Mouse (Mus musculus) right cerebral cortex, postnatal 36 days (tissue): ENCODE data around the gene Mterf1a.
"Not testable (repeated sequence)": the region's sequence is repeated elsewhere in the genome, so short reads cannot be mapped to it uniquely, and the experiment has no call there.

Source experiments
- DNase-seq, 2 experiments: peaks; one replicate each; pipeline ENCODE4 v3.0.0; 2022; ENCODE audit warnings: low spot score in 2 of 2, mixed read lengths in 1 of 2

Mterf1a gene

DNA sequence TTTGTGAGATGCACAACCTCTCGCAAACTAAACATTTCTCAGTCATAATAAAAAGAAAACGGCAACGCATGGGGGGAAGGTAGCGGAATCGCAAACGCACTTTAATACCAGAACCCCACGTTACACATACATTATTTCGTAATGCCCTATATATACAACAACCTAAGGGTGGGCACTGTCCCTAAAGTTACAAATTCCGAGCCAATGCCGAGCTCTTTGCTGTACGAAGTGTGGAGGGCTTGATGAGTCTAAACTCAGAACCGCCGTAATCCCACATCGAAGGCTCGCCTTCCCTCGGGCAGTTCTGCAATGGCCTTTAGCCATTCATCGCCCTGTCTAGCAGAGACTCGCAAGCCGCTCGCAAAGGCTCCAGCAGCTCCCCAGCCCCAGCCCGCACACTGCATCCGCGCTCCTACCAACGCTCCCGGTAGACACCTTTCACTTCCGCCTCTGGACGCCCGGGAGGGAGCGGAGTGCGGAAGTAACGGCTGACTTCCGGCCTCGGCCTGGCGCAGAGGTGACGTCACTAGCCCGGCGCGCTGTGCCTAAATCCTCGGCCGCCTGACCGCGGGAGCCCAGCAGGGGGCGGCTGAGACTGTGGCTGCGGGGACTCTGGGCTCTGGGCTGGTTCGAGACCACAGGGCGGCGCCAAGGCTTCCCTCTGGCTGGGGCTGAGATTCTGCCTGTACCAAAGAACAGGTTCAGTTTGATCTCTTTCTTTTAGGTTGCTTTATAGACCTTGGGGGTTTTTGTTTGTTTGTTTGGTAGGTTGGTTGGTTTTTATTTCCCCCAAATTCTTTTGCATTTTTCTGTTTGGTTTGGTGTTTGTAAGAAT is at the start of gene Mterf1a:
TSS of gene Mterf1a (minus strand) at position 475 of the 835 bp plus-strand sequence.
- DNase-seq, result peak; percentile 3 to 17

DNA sequence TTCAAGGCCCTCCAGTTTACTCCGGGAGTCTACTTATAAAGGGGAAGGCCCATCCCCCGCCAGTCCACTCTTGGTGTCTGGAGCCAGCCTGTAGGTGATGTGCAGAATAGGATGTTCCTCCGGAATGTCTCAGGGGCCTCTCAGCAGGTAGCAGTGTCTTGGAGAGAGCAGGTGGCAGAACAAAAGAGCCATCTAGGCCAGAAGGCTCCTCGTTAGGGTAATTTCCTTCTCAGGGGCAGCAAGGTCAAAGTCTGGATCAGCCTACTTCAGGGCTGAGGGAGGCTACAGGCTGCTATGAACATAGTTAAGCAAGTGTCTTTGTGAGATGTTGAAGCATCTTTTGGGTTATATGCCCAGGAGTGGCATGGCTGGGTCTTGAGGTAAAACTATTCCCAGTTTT is 49.4 kb upstream of the Mterf1a start:
- not testable (repeated sequence) for DNase-seq

DNA sequence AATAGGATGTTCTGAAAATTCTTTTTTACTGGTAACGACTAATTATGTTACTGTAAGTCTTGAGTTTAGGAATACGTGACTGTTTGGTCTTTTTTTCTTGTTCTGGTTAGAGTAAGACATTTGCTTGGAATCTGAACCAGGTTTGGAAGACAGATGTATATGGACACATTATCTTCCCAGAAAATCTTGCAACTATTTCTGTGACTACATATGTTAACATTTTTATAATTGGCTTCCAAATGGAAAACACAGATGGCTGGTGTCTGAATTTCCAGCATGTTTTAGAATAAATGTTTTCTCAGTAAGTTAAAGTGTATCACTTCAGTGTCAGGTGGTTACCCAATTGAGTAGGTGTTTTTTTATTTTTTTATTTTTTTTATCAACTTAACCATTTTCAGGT is 47.5 kb upstream of the Mterf1a start:
- DNase-seq, result no peak

DNA sequence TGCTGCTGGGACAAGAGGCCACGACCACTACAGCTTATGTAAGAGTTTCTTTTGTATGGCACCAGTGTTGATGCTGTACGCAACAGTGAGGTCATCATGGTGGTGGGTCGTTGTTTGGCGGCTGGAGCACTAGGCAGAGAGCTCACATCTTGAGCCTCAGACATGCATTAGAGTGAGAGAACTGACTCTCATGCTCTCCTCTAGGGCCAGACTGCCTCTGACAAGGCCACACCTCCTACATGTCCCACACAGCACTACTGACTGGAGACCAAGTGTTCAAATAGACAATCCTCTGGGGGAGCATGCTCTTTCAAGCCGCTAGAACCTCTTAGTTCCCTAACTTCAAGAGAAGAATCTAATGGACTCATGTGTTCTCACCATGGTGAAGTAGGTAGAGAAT is 45.6 kb upstream of the Mterf1a start:
- DNase-seq, result no peak

DNA sequence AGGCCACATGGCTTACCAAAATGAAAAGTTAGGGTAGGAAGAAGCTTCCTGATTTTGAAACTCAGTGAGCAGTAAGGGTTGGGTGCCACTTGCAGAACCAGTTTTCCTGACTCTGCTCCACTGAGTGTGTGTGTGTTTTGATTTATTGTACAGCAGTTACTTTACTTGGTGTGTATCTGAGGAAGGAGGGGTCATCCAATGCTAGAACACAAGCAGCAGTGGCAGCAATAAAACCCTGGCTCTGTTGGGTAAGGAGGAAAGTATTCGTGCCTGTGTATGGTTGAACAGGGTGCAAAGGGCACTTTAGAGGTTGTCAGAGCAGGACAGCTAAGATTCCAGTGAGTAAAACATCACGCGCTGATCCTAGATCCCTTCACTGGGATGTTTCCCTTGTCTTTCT is 45.2 kb upstream of the Mterf1a start:
- DNase-seq, result no peak

DNA sequence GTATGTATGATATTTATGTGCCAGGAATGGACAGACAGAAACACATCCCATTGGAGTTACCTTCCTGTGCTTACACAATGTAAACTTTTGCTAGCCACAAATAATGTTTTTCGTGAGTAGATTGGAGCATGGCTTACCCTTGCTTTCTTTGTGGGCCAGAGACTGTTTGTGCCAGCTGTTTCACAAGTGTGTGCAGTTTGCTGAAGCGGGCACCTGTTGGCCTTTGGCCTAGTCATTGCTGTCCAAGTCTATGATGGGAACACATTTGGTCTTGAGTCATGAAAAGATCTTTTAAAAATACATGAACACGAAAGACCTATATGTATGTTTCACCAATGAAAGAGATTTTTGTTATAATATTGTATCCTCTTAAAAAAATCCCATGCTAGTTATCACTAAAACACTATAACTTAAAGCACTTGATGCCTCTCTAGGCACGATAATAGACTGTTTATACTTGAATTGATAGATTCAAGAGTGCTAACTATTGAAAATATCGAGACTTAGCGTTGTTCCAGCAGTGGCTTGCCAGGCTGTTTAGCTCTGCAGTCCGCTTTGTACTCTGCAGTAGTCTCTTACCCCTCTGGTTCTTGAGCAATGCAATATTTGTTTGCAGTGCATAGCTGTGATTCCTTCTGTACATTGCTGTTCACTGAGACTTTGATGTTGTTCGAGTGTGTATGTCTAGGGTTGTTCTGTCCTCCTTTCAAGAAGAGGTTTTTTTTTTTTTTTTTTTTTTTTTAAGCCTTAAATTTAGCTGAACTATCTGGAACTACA is 42.2 kb upstream of the Mterf1a start:
- DNase-seq, result no peak

DNA sequence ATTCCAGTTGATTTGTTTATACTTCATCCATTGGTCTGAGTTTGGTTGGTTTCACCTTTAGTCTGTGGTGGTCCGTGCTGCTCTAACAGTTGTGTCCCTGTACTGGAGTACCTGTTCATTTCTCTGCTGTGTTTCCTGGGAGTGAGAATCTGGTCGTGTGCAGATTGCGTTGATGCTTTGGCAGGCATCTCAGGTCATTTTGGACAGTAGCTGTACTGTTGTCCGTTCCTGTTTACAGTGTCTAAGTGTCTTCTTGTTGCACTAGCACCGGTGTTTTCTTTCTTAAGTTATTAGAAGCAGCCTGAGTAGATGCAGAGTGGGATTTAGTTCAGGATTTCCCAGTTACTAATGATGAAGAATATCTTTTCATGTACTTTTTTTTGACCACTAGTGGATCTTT is 41.5 kb upstream of the Mterf1a start:
- no peak for DNase-seq

DNA sequence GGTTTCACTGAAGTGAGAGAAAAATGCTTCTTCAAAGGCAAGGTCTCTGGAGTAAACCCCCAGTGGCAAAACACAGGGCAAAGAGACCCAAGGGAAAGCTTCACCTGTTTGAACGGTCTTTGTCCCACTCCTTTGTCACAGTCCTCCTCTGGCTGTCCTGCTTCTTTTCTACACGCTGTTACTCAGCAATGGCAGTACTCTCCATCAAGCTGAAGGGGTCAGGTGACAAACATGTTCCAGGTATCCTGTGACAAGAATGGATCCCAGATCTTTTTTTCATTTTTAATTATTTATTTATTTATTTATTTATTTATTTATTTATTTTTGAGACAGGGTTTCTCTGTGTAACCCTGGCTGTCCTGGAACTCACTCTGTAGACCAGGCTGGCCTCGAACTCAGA is 39.8 kb upstream of the Mterf1a start:
- DNase-seq, result no peak

DNA sequence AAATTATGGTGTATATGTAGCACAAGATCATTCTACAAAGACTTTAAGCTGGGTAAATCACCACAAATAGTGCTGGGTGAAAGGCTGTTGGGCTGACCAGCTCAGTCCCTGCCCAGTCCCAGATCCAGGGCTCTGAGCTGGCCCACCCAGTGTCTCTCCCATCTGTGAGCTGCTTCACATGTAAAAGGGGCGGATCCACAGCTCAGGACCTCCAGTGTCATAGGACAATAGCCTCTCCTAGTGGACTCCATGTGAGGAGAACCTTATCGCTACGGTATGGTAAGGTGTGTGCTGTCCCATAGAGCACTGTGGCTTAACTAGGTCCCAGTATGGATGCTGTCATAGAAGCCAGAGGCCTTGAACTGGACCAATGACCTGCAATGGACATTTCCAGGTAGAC is 37.9 kb upstream of the Mterf1a start:
- DNase-seq, result no peak

DNA sequence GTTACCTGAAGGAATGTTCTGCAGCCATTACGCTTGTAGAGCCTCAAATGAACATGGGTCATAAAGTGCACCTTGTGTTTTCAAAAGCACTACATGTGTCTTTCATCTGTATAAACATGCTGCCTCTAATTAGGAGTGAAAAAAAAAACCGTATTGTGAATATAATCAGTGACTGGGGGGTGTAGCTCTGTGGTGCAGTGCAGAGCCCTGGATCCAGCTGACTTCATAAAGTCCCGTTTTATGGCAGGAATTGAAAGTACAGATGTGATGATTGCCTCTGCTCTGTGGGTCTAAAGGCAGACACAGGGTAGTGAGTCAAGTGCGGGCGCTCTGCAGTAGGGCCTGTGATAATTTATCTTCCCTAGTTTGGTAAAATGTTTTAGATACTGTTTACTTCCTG is 37.0 kb upstream of the Mterf1a start:
- DNase-seq, result no peak

DNA sequence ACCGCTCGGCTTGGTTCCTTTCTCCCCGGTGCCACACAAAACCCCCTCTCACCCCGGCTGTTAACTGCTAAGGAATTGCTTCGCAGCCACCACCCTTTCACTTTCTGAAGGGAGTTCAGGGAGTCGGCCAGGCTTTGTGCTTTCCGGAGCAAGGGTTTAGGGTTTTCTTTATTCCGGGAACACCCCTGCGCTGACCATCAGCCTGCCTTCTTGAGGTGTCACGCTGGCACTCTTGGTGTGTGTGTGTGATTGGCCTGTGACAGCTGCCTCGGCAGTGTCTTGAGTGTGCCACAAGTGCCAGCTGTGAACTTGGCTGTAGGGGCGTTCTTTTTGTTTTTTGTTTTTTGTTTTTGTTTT is 34.9 kb upstream of the Mterf1a start:
- no peak for DNase-seq

DNA sequence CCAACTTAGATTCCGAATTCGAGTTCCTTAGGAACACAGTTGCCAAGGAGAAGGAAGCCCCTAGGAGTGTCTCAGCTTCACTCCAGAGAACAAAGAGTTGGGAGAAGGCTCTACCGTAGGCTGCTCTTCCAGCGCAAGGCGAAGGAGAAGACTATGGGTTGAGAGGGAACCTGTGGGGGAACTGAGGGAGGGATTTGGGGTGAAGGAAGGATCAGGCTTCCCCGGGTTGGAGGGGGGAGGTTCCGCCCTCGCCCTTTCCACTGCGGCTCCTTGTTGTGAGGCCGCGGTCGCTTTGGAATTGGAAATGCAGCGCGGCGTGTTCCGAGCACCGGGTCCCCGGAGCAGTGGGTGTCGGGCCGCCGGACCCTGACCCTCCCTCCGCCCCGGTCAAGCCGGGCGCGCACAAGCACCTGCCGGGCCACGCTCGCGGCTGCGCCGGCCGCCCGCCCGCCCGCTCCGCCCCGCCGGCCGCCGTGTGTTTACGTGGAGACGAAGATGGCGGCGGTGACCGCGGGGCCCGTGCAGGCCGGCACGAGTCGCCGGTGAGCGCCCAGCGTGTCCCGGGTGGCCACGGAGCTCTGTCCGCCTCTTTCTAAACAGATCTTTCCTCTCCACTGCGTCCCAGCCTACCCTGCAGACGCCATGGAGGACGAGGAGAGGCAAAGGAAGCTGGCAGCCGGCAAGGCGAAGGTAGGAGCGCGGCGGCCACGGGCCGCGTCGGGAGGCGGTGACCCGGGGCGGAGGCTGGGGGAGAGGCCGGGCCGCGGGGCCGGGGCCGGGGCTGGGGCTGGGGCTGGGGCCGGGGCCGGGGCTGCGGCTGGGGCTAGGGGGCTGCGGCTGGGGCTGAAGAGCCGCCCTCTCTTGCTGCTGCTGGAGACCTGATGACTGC is 34.3 kb upstream of the Mterf1a start, which contains the start of gene Akap9:
TSS of gene Akap9 (plus strand) at position 254 of the 889 bp plus-strand sequence.
- peak; percentile 46 to 48 for DNase-seq

DNA sequence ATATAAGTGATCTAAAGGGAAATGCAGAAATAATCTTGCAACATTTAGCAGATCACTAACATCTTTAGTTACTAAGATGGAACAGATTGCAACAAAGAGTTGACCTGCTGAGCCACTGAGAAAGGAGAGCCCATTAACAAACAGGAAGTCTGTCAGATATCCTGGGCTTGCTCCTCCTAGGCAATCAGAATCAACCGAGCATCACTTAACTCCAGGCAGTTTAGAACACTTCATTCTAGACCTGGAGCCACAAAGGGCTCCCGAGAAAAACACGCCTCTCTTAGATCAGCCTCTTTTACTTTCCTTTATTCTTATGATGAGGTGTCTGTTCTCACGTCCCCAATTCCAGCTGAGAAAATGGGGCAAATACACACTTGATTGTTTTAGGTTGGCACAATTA is 32.9 kb upstream of the Mterf1a start:
- DNase-seq, result no peak

DNA sequence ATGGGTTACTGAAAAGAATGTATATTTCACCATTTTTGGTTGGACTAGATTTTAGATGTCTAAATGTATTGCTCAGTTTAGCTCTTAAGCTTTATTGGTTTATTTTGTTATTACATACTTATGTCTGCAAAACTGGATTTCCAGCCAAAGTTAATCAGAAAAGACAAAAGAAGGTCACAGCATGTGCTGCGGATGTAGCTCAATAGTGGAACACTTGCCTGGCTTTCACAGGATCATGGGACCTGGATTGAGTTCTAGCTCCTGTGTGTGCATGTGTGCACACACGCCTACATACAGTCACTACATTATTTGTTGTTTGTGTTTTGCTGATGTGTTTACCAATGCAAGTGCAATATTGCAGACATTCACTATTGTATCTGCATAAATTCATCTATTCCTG is 28.6 kb upstream of the Mterf1a start:
- no peak for DNase-seq

DNA sequence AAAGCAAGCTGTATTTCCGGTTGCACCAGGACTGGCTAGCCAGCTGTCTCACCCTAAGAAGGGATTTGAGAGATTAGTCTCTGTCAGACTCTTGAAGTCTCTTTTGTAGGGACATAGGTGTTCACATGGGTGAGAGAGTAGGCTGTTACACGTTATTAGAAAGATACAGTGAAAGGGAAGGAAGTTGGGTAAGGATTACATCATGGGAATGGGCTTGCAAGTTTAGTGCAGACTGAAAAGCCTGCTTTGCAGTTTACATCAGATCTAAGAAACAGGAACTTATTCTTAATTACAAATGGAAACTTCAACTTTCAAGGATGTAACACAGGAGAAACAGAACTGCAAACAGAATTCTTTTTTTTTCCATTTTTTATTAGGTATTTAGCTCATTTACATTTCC is 11.7 kb upstream of the Mterf1a start:
- no peak for DNase-seq

DNA sequence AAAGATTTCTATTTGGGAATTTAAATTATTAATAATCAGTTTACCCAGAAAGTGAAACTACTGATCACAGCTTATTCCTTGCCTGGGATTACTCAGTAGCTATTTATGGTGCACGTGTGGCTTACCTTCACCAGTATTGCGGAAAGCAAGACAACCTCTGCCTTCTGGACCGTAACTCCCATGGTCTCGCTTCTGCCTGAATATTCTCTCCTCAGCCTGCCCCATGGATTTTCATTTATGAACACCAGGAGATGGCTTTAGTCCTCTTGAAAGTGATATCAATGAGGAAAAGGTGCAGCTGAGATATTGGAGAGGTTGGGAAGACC is 524 bp upstream of the Mterf1a start:
- DNase-seq, result not testable (repeated sequence)

DNA sequence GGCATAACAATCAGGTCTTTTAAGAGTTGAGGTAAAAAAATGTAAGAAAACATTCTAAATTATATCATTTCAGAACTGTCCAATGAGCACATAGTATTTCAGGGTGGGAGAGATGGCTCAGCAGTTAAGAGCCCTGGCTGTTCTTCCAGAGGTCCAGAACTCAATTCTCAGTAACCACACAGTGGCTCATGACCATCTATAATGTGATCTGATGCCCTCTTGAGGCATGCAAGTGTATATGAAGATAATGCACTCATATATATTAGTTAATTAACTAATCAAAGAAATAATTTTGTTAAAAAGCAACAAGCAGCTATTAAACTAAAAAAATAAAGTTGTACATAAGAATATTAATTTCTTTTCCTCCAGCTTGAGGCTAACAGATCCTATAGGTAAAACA is 4.5 kb downstream of the Mterf1a start:
- no peak for DNase-seq

DNA sequence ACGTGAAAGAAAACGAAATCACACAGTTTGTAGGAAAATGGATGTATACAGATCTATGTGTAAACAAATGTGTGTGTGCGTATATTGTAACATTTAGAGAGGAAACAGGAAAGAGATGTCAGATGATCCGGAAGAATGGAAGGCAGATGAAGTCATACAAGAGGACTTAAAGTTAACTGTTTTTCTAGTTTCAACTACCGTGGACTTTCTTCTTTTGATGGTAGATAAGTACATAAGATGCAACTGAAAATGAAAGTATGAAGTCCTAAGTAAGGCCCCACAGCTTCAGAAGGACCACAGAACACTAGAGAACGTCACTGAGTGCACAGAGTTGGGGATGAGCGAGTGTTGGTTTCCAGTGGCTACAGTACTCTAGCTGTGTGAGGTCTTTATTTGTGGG is 6.9 kb downstream of the Mterf1a start:
- not testable (repeated sequence) for DNase-seq

DNA sequence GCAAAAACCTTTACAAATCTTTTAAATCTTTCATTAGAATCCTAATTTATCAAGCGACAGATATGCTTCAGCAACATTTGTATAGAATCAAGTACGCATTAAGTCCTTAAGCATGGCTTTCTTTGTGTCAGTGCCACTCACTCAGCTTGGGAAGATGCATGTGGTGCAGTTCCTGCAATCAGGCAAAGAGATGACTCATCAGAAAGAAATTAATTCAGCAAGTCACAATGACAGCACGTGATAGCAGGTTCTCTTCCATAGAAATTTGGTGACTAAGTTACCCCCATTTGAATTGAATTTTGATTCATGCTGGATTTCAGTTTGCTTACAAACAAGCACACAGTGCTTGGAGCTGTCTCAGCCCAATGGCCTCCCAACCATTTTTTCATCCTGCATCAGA is 20.2 kb downstream of the Mterf1a start:
- DNase-seq, result peak in 1 of 2 experiments; percentile 1

DNA sequence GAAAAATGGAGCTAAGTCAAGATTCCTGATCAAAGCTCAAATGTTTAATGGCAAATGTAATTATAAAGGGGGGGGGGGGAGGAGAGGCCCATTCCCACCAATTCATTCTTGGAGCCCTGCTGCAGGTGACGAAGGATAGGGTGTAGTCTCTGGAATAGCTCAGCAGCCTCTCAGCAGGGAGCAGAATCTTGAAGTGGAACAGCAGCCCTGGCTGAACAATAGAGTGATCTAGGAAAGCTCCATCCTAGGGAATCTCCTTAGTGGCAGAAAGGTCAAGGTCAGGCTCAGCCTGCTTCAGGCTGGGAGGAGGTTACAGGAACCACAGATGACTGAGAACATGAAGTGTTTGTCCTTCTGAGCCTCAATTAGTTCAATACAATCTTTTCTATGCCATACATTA is 21.4 kb downstream of the Mterf1a start:
- DNase-seq, result no peak

DNA sequence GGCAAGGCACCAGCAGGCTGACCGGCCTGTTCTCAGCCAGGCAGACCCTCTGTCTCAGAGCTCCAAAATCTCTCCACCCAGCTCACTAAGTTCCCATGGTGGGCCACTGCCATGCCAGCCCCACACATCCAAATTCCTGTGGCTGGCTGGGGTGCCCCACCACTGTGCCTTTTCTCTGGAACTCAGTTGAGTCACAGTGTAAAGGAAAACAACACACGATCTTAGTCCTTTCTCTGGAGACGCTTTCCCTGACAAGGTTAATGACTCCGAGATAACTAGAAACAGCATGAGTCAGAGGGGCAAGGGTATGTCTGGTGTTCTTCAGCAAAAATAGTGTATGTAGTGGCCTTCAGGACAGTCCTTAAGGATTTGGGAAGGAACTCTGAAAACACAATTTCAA is 23.6 kb downstream of the Mterf1a start:
- no peak for DNase-seq

DNA sequence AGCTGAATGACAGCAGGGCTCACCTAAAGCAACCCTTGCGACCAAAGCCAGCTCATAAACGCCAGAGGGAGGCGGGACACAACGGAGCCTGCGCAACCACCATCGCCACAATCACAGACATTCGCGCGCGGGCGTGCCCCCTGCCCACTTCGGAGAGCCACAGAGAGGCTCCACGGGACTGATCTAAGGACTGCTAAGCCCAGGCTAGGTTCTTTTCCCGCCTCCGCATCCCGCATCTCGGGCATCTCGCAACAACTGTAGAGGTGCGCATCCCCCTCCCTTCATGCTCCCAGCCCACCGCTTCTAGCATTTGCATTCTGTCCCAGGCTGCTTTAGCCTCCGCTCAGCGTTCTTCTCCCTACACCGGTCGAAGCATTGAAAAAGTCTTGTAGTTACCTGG is 48.7 kb downstream of the Mterf1a start, which contains the start of gene Lrrd1:
TSS of gene Lrrd1 (plus strand) at position 148 of the 400 bp plus-strand sequence.
- no peak for DNase-seq
